Mouse (Mus musculus): ENCODE measurements around the gene Aco2.

GRCm38 (mm10) chr15:81951159-81951558 lies 79.0 kb downstream of the Aco2 start:
- no peak for TF ChIP-seq CTCF (IDR thresholded peaks at IDR 0.05; ENCODE audit: insufficient read depth, low read length)
- TF ChIP-seq POLR2A (IDR thresholded peaks at IDR 0.05; ENCODE audit: borderline replicate concordance, extremely low read depth, low read depth, low read length), result no peak
